Mouse (Mus musculus) T-cell, adult 2 months (primary cell): ENCODE results near the gene Bmp4.

Experiments used
- DNase-seq: peaks from one replicate; pipeline ENCODE4 v3.0.0; 2022; ENCODE audit warnings: low spot score

Bmp4 gene

GRCm38 (mm10) chr14:46390249-46390775, at the start of gene Bmp4:
Gene Bmp4 (minus strand): TSS chr14:46390669.
- no peak for DNase-seq

GRCm38 (mm10) chr14:46439461-46440048, 49.1 kb upstream of the Bmp4 start:
- DNase-seq = no peak

GRCm38 (mm10) chr14:46436471-46437090, 46.1 kb upstream of the Bmp4 start:
- DNase-seq = no peak

DNA sequence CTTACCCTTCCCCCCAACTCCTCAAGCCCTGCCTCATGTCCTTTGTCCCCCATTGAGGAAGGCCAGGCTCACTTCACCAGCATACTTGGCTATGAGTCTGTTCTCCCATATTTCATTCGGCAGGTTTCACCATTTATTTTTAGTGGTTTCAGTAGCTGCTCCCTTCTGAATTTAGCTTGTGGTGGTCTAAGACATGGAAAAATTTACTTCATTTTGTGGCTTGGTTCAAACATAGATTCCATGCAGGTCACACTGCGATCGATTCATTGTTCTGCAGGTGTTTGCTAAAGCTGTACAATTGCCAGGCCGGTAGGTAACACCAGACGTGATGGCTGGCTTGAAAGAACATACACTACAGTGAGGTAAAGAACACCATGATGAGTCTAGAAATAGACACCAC, 39.8 kb upstream of the Bmp4 start:
- no peak for DNase-seq

- DNase-seq = no peak
These were observed 36.8 kb upstream of the Bmp4 start for GRCm38 (mm10) chr14:46427251-46427650.

DNA sequence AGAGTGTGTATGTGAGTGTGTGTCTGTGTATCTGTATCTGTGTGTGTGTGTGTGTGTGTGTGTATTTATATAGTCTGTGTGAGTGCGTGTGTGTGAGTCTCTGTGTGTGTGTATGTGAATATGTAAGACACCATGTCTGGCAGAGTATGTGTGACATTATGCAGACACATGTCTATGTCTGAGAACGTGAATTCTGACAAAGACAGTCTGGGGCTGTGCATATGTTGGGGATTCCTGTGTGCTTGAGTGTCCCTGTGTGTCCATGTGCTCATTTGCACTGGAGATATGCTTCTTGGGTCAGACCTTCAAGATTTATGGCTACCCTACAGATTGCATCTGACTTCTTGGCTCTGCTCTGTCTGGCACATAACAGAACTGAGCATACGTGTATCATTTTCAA, 31.4 kb upstream of the Bmp4 start:
- no peak for DNase-seq

DNA sequence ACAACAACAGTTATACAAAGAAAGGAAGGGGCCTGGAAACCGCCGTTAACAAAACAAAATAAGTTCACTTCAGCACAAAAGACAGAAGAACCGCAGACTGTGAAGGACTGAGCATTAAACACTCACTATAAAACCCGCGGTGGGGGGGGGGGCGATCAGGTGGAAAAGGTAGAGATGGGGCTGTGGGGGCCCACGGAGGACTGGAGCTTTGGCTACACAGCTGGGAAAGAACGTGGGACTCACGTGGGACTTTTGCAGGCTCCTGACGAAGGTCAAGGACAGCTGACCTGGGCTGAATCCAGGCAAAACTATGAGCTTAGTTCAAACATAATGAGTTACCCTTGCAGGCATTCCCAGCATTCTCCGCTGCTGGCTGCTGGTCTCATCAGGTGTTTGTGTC, 28.8 kb upstream of the Bmp4 start:
- no peak for DNase-seq

DNA sequence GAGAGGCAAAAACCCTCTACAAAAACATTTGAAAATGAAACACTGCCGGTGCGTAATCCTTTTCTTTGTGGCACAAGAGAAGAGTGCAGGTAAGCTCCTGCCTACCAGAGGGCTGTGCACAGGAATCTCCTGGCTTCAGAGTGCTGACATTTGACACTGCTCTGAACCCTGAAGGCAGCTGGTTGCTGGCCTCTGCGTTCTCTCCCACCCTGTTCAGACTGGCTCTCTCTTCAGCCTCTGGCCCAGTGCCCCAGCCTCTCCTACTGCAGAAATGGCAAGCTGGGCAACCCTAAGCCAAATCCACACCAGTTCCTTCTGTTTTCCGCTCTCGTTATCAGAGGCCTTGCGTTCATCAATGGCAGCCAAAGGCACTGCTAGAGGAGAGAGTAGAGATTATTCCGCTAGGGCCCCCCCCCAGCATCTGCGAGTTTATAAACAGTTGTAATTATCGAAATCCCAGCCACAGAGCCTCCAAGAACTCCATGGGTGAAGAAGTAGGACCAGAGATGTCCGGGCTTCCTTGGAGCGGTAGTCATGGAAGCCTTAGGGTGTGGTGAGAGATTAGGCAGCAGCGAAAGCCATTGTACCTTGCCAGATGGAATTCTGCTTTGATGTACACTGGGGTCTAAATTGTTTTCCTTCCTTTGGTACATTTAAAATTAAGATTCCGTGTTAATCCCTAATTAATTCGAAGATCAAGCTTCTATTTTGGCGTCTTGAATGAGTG, 28.1 kb upstream of the Bmp4 start:
- no peak for DNase-seq

DNA sequence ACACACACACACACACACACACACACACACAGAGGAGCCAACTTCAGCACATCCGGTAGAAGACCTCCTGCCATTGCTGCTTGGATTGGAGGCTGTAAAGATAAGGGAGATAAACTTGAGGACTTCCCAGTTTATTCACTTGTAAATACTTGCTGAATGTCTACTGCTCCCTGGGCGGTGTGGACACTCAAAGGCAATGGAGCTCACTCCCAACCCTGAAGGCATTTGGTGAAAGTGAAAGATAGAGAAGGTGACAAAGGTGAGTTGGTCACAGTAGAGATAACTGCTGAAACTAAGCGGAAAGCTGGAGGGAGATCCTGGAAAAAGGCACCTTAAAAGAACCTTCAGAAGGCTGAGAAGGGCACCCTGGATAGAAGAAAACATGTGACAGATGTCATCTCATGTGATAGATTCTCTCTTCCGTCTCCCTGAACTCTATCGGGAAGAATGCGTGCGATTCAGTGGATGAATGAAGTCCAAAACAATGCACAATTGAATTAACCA, 22.1 kb upstream of the Bmp4 start:
- no peak for DNase-seq

DNA sequence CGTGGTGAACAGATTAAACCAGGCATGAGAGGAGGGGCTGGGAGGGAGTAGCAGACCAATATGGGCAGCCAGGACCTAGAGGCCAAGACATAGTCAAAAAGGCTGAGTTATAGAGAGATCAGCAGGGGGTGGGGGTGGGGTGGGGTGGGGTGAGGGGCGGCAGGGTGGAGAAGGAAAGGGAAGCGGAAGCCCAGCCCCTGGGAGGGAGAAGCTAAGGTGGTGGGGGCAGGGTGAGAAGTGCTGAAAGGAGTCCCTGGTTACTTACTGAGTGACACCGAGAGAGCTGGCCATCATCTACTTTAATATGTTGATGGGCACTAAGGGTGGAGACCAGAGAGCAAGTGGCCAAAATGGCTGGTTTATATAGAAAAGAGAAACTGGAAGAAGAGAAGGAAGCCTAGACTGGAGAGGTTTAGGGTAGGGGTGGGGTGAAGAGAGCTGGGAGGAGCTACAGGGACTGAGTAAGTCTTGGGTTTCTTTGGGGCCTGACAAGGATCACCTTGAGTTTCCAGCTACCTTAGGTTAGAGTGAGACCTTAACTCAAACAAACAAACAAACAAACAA, 20.2 kb upstream of the Bmp4 start:
- DNase-seq = no peak

GRCm38 (mm10) chr14:46409016-46409415, 18.5 kb upstream of the Bmp4 start:
- no peak for DNase-seq

DNA sequence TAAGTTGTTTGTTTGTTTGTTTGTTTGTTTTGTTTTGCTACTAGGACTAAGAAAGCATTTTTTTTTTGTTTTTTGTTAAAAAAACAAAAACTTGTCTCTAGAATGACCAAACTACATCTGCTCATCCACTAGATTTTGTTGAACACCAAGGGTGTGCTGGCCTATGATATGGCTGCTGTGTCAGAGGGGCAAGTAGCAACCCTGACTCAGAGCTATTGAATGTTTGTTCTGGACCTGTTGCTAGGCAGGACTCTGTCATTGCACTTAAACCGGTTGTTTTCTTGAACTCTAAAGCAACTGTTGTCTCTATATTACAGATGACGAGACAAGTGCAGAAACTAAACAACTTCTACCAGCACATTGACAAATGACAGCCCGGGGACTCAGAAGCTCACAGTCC, 17.9 kb upstream of the Bmp4 start:
- DNase-seq = no peak

DNA sequence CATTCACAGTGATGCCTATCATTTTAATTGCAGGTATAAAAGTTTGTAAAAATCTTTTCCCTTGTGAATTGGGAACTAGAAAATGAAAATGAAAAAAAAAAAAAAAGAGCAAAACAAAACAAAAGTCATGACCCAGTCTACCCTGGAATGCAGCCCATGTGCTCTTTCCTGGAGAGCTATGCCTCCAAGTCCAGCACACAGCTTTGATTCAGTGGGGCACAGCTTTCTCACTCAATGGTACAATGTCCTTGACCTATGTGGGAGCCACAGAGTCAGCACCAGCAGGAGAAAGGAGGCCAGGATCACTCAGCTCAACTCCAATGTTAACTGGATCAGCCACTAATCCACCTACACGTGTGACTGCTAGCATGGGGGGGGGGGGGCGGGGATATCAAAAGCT, 9.5 kb upstream of the Bmp4 start:
- DNase-seq = no peak

DNA sequence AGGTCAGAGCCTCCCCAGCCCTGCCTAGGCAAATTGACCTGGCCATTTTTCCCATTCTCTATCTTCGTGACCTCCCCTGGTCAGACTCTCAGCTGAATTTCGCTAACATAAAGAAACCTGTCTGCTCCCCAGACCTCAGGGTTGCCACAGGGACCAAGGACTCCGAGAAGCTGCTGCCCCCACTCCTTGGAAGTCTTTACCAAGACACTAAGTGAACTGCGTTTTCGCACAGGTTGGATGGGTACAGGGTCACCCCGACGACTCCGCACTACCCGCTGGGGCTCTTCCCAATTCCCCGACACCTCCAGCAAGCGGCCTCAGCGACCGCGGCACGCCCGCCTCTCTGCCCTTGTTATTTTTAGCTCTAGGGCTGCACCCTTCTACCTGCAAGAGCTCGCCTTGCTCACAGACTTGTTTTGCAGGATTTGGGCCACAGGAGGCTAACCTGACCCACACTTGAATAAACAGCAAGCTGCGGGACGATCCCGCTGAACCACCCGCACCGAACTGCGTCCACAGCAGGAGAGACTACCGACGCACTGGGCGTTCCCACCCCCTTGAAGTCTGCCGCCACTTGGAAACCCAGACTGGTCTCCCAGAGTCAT, 7.7 kb upstream of the Bmp4 start:
- DNase-seq = no peak

DNA sequence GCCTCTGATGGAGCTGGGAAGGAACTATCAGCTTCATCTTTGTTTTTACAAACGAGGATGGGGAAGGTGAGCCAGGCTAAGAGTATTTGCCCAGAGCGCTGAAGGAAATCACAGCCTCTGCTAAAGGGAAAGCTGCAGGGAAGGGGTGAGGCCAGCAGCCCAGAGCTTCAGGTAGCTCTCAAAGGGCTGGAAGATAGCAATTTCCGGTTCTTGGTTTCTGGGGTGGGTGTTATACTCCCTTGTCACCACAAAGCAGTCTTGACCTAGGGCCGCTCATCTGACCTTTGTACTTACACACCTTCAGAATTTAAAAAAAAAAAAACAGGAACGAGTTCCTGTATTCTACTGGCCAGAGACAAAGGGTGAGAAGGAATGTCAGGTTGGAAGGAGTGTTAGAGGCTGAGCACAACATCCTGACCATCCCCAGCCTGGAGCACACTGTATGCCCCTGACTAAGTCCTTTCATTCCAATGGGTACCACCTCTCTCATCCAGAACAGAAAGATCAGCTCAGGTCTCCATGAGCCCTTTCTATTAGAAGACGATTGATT, 1.2 kb upstream of the Bmp4 start:
- DNase-seq = no peak

- no peak for DNase-seq
These were observed 826 bp downstream of the Bmp4 start for GRCm38 (mm10) chr14:46389438-46390248.

- DNase-seq = no peak
These were observed 1.8 kb downstream of the Bmp4 start for GRCm38 (mm10) chr14:46388636-46389035.

DNA sequence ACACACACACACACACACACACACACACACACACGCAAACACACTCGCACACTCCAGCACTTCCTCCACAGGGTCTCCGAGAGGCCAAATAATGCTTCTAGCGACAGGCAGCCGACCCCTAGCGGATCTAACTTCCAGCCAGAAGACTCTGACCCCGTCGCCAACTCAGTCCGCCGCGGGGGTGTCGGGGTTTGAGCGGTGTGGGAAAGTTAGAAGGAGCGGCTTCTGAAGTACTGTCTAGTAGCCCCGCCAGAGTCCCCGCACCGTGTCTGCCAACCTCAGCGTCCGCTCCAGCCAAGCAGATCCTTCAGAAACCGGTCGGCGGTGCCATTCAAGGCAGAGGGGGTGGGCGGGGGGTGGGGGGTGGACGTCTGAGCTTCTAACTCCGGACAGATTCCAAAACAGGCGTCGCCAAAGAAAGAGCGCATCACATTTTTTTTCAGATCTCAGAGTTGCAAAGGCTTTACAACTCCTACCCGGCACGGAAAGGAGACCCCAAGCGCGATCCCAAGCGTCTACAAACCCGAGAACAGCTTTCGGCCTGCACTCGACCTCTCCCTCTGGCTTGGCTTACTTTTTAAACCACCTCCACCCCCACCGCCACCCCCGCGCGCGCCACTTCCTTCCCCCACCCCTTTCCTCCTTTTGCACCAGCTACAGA, 2.5 kb downstream of the Bmp4 start:
- no peak for DNase-seq

GRCm38 (mm10) chr14:46387357-46387671, 3.2 kb downstream of the Bmp4 start:
- DNase-seq = no peak

DNA sequence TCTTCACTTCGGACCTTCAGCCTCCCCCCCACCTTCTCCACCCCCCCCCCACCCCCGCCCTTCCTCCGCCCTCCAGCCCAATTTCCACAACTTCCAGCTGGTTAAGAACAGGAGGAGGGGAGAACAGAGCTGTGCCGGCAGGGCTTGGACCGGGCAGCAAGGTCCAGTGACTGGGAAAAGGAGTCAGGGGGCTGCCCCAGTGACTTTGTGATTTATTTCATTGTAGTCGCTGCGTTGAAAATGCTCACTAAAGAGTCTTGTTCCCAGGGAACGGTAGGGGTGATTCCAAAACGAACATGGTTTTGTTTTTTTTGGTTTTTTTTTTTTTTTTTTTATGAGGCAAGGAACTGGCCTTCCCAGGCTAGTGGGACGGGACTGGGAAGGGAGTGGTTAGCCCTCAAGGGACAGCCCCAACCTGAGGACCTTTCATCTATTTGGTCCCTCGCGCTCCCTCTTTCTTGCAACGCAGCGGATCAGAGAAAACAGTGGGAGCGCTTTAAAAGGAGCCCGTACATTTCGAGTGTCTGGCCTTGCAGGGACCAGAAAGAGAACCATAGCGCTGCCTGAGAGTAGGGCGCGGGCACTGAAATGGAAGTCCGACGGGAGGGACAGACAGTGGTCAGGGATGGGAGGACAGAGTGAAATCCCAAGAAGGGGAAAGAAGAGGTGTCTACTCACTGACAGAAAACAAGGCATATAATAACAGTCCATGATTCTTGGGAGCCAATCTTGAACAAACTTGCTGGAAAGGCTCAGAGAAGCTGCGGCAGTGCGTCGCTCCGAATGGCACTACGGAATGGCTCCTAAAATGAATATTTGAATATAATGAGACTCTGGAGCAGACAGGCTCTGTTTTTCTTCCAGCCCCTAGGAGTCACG, 3.8 kb downstream of the Bmp4 start:
- no peak for DNase-seq
